Mouse (Mus musculus) liver, embryonic 14.5 days (tissue): ENCODE results near the gene Kidins220. TPM values are rescaled to one million over a fixed set of nuclear protein-coding genes. Genes with fewer than 3 reads are reported as not detected.

Experiments used
- ATAC-seq: fragments of 200-750 bp; cut with Nextera tagmentation; 2 replicates; pipeline ENCODE4 v1.8.0; 2017; ENCODE audit warnings: moderate number of reproducible peaks, mild to moderate bottlenecking, moderate library complexity; ENCODE audit not compliant: insufficient read depth
- DNase-seq, 3 experiments: peaks; one replicate each; pipeline ENCODE4 v3.0.0-alpha.2; 2012 to 2013; ENCODE audit warnings: low read depth in 3 of 3, low spot score in 3 of 3
- H3K27ac ChIP-seq: fragments of 300-500 bp; sonication (generic); 2 replicates; pipeline ENCODE4 v1.5.1; 2014; ENCODE audit warnings: moderate library complexity, mild to moderate bottlenecking, control low read depth, inconsistent platforms
- H3K27me3 ChIP-seq: fragments of 300-500 bp; sonication (generic); 2 replicates; pipeline ENCODE4 v1.6.1; 2014; ENCODE audit warnings: mild to moderate bottlenecking, low read length, moderate library complexity; ENCODE audit not compliant: control insufficient read depth, insufficient read depth
- H3K36me3 ChIP-seq: fragments of 300-500 bp; sonication (generic); replicated peaks from 2 replicates; pipeline ENCODE4 v1.6.1; 2014; ENCODE audit warnings: low read depth; ENCODE audit not compliant: control insufficient read depth, insufficient read depth
- H3K4me1 ChIP-seq, 2 experiments: fragments of 200-500 bp in 1 of 2; fragments of 300-500 bp in 1 of 2; sonication (generic) in 1 of 2; replicated peaks; 2 replicates each; pipeline ENCODE4 v1.6.1; 2012 to 2014; ENCODE audit warnings: antibody characterized with exemption in 1 of 2, inconsistent platforms in 1 of 2, low read length in 1 of 2; ENCODE audit not compliant: control insufficient read depth in 2 of 2, insufficient read depth in 2 of 2
- H3K4me2 ChIP-seq: fragments of 300-500 bp; sonication (generic); 2 replicates; pipeline ENCODE4 v1.6.1; 2014; ENCODE audit warnings: low read depth, mild to moderate bottlenecking, control low read depth, moderate library complexity
- H3K4me3 ChIP-seq, 2 experiments: fragments of 200-500 bp in 1 of 2; fragments of 300-500 bp in 1 of 2; sonication (generic) in 1 of 2; 2 replicates each; pipeline ENCODE4 v1.5.1; 2012 to 2014; ENCODE audit warnings: low read depth in 2 of 2, low read length in 2 of 2, mild to moderate bottlenecking in 2 of 2, control low read depth in 1 of 2, inconsistent platforms in 1 of 2, moderate library complexity in 1 of 2; ENCODE audit not compliant: insufficient read depth in 1 of 2
- H3K9ac ChIP-seq: fragments of 300-500 bp; sonication (generic); replicated peaks from 2 replicates; pipeline ENCODE4 v1.6.1; 2014; ENCODE audit warnings: mild to moderate bottlenecking, control low read depth, moderate library complexity
- H3K9me3 ChIP-seq: fragments of 300-500 bp; sonication (generic); 2 replicates; pipeline ENCODE4 v1.6.1; 2016; ENCODE audit warnings: low read length, mixed read lengths; ENCODE audit not compliant: control insufficient read depth
- CTCF ChIP-seq: IDR thresholded peaks from 2 replicates; pipeline ENCODE4 v1.5.1; 2016; ENCODE audit warnings: antibody characterized with exemption, low read depth, control low read depth
- EP300 ChIP-seq: IDR thresholded peaks from 2 replicates; pipeline ENCODE4 v1.6.1; 2016; ENCODE audit warnings: antibody characterized with exemption, low read depth
- WGBS: fragments of 180-500 bp; shearing (Covaris S2); extraction: QIAGEN DNeasy Blood & Tissue Kit; methylation state at CpG from one replicate; pipeline ENCODE4 v1.1.7; 2014; ENCODE audit not compliant: insufficient replicate concordance; 5-methylcytosine and 5-hydroxymethylcytosine counted together
- polyA plus RNA-seq, 2 experiments: library from polyadenylated mRNA; depleted of rRNA in 1 of 2; stranded (reverse) in 1 of 2; unstranded in 1 of 2; fragments of >200 nt; fragmentation: Nextera tagmentation in 1 of 2; extraction: Ambion mirVana in 1 of 2; gene quantifications; 2 replicates each; pipeline versions ENCODE4 v1.2.1 to v1.2.3; 2012 to 2014

Kidins220 gene
- polyA plus RNA-seq, 2 experiments: 7.9 to 9.4 TPM

GRCm38 (mm10) chr12:24948344-24948743, 26.4 kb upstream of the Kidins220 start:
- no peak overlapping the region for H3K4me2 ChIP-seq
- no peaks in the 10 kb centered on the region for H3K36me3 ChIP-seq
- H3K27me3 ChIP-seq: no peaks in the 10 kb centered on the region
- no peaks in the 10 kb centered on the region for H3K9me3 ChIP-seq
- no peak overlapping the region for H3K27ac ChIP-seq
- no peak overlapping the region for H3K9ac ChIP-seq
- H3K4me1 ChIP-seq: peaks cover 5% of the 10 kb centered on the region in 2 experiments
- WGBS: 53% methylated on average over 3 of the region's 3 CpGs
- ATAC-seq (no peak), DNase-seq (peak; percentile 37 to 49 (median 45))
- TF ChIP-seq CTCF (peak; percentile 87), EP300 (peak; percentile 32; the same call in 1 of the 2 replicates)
- no peak overlapping the region for H3K4me3 ChIP-seq

GRCm38 (mm10) chr12:24950376-24951046, 24.2 kb upstream of the Kidins220 start:
- 77% methylated on average over 7 of the region's 7 CpGs for WGBS
- TF ChIP-seq CTCF: peak; percentile 86
- TF ChIP-seq EP300: no peak

GRCm38 (mm10) chr12:24952147-24952546, 22.6 kb upstream of the Kidins220 start:
- no peaks in the 10 kb centered on the region for H3K4me1 ChIP-seq
- no peak overlapping the region for H3K4me2 ChIP-seq
- TF ChIP-seq EP300 (no peak), CTCF (peak; percentile 93)
- no peaks in the 10 kb centered on the region for H3K9me3 ChIP-seq
- H3K27ac ChIP-seq: no peak overlapping the region
- H3K36me3 ChIP-seq: no peaks in the 10 kb centered on the region
- no peak overlapping the region for H3K9ac ChIP-seq
- H3K4me3 ChIP-seq: no peak overlapping the region
- no peaks in the 10 kb centered on the region for H3K27me3 ChIP-seq
- ATAC-seq: no peak
- WGBS: 24% methylated on average over 6 of the region's 6 CpGs
- peak; percentile 46 to 51 (median 46) for DNase-seq

More at GRCm38 (mm10) chr12:24950376-24951046, 24.2 kb upstream of the Kidins220 start:
- DNase-seq (peak in 2 of 3 experiments; percentile 39 to 42), ATAC-seq (no peak)
- Histone ChIP-seq H3K36me3 (no peaks in the 10 kb centered on the region), H3K4me3 (no peak overlapping the region), H3K9ac (no peak overlapping the region), H3K9me3 (no peaks in the 10 kb centered on the region), H3K27ac (no peak overlapping the region), H3K4me1 (no peaks in the 10 kb centered on the region), H3K4me2 (no peak overlapping the region), H3K27me3 (no peaks in the 10 kb centered on the region)

- TF ChIP-seq EP300 (no peak), CTCF (no peak)
- Histone ChIP-seq H3K9ac (no peak overlapping the region), H3K27ac (no peak overlapping the region), H3K9me3 (no peaks in the 10 kb centered on the region), H3K4me3 (no peak overlapping the region), H3K4me2 (no peak overlapping the region), H3K4me1 (no peaks in the 10 kb centered on the region), H3K36me3 (no peaks in the 10 kb centered on the region), H3K27me3 (no peaks in the 10 kb centered on the region)
- WGBS: 58% methylated on average over 9 of the region's 9 CpGs
- DNase-seq (no peak), ATAC-seq (no peak)
Measured at GRCm38 (mm10) chr12:24955137-24955536, 19.6 kb upstream of the Kidins220 start.

GRCm38 (mm10) chr12:24958526-24958925, 16.2 kb upstream of the Kidins220 start:
- ATAC-seq: no peak
- no peak for DNase-seq

More at GRCm38 (mm10) chr12:24958526-24958925, 16.2 kb upstream of the Kidins220 start:
- H3K27me3 ChIP-seq: no peaks in the 10 kb centered on the region
- no peak overlapping the region for H3K27ac ChIP-seq
- H3K4me3 ChIP-seq: no peak overlapping the region
- H3K9ac ChIP-seq: no peak overlapping the region
- peaks cover 7% of the 10 kb centered on the region in 2 experiments for H3K4me1 ChIP-seq
- no peak overlapping the region for H3K4me2 ChIP-seq
- no peak for TF ChIP-seq EP300
- TF ChIP-seq CTCF: no peak
- 75% methylated on average over 3 of the region's 3 CpGs for whole genome bisulfite sequencing
- no peaks in the 10 kb centered on the region for H3K9me3 ChIP-seq
- no peaks in the 10 kb centered on the region for H3K36me3 ChIP-seq
